Mouse (Mus musculus): ENCODE results near the gene 4930442H23Rik.
"Not testable (repeated sequence)": the region's sequence is repeated elsewhere in the genome, so short reads cannot be mapped to it uniquely, and the experiment has no call there.

The 4930442H23Rik gene

GRCm38 (mm10) chr10:81198230-81198629 lies 14.6 kb upstream of the 4930442H23Rik start:
- no peak for ATAC-seq (ENCODE audit: low TSS enrichment)

GRCm38 (mm10) chr10:81197305-81197704 lies 13.7 kb upstream of the 4930442H23Rik start:
- no peak for ATAC-seq (ENCODE audit: low TSS enrichment)

DNA sequence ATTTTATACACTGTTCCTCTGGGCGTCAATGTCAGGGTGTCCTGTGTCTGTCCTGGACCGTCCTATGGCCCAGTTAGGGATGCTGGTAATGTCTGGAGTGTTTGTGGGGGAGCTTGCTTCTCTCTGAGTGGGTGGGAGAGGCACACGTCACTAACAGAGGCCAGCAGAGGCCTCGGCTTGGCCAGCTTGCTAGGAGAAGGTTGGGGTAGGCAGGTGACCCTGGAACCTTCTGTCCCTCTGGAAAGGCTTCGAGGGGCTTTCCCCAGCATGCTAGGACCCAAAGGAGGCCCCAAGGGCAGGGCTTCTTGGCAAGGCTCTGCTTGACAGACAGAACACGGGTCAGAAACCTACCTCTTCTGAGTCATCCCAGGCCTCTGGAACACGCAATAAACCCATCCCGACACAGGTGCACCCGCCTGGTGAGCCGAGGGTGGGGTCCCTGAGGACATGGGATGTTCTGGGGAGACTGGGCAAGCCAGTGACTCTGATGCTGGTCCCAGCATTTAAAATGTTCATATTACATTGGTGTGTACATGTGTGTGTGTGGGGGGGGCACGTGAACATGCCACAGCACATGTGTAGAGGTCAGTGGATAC lies 12.9 kb upstream of the 4930442H23Rik start:
- no peak for ATAC-seq (ENCODE audit: low TSS enrichment)

DNA sequence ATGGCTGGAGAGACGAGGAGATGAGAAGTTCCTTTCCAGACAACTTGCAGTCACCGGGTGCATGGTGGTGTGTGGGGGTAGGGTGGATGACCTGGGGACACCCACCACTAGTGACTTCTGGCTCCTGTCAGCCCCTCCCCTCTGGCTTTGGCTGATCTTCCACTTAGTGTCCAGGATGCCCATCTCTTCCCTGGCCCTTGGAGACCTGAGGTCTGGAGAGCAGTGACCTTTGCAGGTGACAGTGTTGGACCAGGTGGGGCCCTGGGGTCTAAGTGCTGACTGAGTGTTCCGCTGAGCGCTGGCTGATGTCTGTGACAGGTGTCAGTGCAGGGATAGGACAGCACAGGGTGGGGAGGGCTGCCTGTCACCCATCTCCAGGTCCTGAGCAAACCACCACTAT lies 11.7 kb upstream of the 4930442H23Rik start:
- ATAC-seq (ENCODE audit: low TSS enrichment): no peak

GRCm38 (mm10) chr10:81193991-81194774 lies 10.5 kb upstream of the 4930442H23Rik start:
- no peak for ATAC-seq (ENCODE audit: low TSS enrichment)

GRCm38 (mm10) chr10:81192968-81193501 lies 9.4 kb upstream of the 4930442H23Rik start:
- ATAC-seq (ENCODE audit: low TSS enrichment): peak; percentile 39

- ATAC-seq (ENCODE audit: low TSS enrichment): peak; percentile 78
Observed at GRCm38 (mm10) chr10:81192270-81192967, 8.8 kb upstream of the 4930442H23Rik start.

DNA sequence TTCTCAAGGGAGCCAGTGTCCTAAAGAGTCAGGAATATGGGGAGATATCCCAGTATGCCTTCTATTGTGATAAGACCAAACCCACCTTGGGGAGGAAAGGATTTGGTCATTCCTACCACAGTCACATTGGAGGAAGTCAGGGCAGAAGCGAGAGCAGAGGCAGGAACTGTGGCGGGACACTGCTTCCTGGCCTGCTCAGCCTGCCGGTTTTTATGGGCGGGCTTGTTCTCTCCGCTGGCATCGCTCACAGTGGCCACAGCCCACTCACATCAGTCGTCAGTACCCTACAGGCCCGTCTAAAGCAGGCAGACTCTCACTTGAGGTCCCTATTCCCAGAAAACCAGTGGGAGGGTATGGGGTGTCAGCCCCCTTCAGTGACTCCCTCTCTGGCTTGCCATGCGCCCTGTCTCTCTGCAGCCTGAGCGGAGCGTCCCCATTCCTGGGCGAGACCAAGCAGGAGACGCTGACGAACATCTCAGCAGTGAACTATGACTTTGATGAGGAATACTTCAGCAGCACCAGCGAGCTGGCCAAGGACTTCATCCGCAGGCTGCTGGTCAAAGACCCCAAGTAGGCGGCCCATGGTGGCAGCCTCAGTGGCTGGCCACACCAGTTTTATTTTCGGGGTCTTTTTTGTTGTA lies 7.8 kb upstream of the 4930442H23Rik start:
- no peak for ATAC-seq (ENCODE audit: low TSS enrichment)

- ATAC-seq (ENCODE audit: low TSS enrichment): no peak
Observed at GRCm38 (mm10) chr10:81190912-81191321, 7.3 kb upstream of the 4930442H23Rik start.

DNA sequence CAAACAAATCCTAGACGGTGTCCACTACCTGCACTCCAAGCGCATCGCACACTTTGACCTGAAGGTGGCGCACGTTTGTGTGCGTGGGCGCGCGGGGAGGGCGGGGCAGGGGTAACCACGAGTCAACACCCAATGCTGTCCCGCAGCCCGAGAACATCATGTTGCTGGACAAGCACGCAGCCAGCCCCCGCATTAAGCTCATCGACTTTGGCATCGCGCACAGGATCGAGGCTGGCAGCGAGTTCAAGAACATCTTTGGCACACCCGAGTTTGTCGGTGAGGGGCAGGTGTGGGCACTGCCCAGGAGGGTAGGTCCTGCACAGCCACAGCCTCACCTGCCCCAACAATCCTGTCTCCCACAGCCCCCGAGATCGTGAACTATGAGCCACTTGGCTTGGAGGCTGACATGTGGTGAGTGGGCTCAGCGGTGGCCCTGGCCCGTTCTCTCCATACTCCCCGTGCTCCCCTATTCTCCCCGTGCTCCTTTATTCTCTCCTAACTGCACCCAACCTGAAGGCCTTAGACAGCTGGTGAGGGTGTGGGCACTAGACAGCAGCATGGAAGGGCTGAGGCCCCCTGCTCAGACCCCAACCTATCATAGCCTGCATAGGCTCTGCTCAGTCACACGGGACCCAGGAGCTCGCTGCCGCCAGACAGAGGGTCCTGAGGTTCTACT lies 6.7 kb upstream of the 4930442H23Rik start:
- ATAC-seq (ENCODE audit: low TSS enrichment): no peak

DNA sequence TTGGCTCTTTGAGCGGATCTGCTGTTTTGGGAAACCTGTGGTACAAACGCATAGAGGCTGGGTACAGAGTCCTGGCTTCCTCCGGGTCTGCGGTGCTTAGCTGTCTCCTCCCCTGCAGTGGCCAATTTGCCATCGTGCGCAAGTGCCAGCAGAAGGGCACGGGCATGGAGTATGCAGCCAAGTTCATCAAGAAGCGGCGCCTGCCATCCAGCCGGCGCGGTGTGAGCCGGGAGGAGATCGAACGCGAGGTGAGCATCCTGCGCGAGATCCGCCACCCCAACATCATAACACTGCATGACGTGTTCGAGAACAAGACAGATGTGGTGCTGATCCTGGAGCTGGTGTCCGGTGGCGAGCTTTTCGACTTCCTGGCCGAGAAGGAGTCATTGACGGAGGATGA lies 6.2 kb upstream of the 4930442H23Rik start:
- ATAC-seq (ENCODE audit: low TSS enrichment): no peak

- ATAC-seq (ENCODE audit: low TSS enrichment): no peak
Observed at GRCm38 (mm10) chr10:81187161-81187560, 3.5 kb upstream of the 4930442H23Rik start.

DNA sequence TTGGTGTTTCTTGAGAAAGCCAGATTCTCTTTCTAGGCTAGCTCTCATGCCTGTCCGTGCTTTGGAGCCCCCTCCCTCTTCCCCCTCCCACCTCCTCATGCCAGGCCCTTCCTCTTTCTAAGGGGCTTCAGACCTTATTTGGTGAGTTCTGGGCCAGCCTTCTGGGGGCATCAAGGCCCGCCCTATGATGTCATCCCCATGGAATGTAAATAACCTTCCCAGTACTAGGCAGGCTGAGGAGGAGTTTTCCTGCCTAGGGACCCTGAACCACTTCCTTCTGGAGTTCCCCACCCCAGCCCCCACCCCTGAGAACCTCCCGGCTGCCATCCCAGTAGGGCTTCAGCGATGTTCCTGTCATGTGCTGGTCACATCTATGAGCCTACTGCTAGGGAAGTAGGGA lies 1.1 kb upstream of the 4930442H23Rik start:
- ATAC-seq (ENCODE audit: low TSS enrichment): no peak

DNA sequence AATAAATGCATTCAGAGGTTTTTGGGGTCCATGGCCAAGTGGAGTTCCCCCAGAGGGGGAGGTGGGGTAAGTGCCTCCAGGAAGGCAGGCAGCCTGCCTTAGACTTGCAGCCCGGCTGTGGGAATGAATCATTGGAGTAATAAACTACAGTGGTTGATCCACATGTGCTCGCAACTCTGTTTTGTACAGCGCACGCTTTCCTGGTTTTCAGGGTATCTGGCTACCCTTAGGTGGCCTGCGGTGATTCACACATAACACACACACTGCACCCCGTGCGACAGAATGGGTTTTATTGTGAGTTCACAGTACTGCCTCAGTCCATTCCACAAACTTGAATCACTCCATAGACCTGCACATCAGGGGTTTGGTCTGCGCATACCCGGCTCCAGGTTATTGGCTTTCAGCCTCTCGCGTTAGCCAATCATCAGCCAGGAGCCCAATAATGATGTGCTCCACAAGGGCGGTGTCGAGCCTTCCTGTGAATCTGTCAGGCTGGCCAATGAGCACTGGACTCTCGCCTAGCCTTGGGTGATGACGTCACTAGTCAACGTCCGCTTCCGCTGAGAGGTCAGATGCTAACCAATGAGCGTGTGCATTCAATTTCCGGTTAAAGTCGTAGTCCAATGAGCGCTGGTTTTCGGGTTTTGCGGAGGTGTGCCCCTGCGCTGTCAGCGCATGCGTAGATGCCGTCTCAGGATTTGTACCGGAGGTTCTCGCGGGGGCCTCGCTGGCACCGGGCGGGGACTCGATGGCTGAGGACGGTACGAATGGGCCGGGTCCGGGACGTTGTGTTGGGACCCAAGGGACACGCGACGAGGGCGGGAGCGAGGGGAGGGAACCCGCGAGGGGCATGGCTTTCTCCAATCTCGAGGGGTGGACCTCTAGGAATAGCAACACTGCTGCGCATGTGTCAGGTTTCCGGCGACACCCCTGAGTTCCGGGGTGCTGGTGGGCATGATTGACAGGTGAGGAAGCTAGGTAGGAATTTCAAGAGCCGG lies 1.0 kb downstream of the 4930442H23Rik start, which contains the start of gene Dapk3:
Dapk3 (plus strand) TSS at position 670 of the 998 bp plus-strand sequence.
- peak; percentile 89 for ATAC-seq (ENCODE audit: low TSS enrichment)

GRCm38 (mm10) chr10:81181860-81182259 lies 1.8 kb downstream of the 4930442H23Rik start:
- ATAC-seq (ENCODE audit: low TSS enrichment): not testable (repeated sequence)

DNA sequence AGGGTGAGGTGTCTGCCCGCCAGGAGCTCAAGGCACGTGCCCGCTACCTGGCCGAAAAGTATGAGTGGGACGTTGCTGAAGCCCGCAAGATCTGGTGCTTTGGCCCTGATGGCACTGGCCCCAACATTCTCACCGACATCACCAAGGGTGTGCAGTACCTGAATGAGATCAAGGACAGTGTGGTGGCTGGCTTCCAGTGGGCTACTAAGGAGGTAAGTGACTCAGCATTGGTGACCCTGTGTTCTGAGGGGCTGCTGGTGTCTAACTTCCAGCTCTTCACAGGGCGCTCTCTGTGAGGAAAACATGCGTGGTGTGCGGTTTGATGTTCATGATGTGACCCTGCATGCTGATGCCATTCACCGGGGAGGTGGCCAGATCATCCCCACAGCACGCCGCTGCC lies 2.7 kb downstream of the 4930442H23Rik start:
- ATAC-seq (ENCODE audit: low TSS enrichment): no peak

GRCm38 (mm10) chr10:81179451-81180342 lies 4.0 kb downstream of the 4930442H23Rik start:
- no peak for ATAC-seq (ENCODE audit: low TSS enrichment)

DNA sequence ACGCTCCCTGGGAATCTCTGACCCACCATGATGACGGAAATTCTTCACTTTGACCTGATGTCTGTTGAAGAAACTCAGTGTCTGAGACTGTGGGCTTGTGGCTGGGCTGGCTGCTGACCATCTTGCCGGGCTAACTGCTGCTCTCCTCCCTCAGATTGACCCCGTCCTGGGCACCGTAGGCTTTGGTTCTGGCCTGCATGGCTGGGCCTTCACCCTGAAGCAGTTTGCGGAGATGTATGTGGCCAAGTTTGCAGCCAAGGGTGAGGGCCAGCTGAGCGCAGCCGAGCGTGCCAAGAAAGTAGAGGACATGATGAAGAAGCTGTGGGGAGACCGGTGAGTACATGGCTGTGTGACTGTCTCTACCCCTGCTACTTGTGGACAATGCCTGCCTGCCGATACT lies 4.7 kb downstream of the 4930442H23Rik start:
- no peak for ATAC-seq (ENCODE audit: low TSS enrichment)
